Mouse (Mus musculus): ENCODE results near the gene Gm14632. TPM values are rescaled to one million over a fixed set of nuclear protein-coding genes. Genes with fewer than 3 reads are reported as not detected.
"Not testable (repeated sequence)": the region's sequence is repeated elsewhere in the genome, so short reads cannot be mapped to it uniquely, and the experiment has no call there.

Gm14632 gene
- not detected in 2 replicates for polyA plus RNA-seq (2012; rRNA removed)

- not testable (repeated sequence) for DNase-seq (ENCODE audit: low spot score)
Observed at GRCm38 (mm10) chrX:30329472-30329871, at the start of gene Gm14632. Gene Gm14632, plus strand, starts transcription at chrX:30329772.
